Mouse (Mus musculus) kidney, adult 2 months (tissue): ENCODE measurements around the gene Ywhae. TPM values are rescaled to one million over a fixed set of nuclear protein-coding genes. Genes with fewer than 3 reads are reported as not detected.

Source experiments
- DNase-seq: peaks from one replicate; pipeline ENCODE4 v3.0.0; 2021
- H3K27ac ChIP-seq: fragments of 200-500 bp; 2 replicates; pipeline ENCODE4 v1.5.1; 2012; ENCODE audit warnings: low read depth, low read length, control low read depth, inconsistent platforms; ENCODE audit not compliant: insufficient read depth
- H3K27me3 ChIP-seq: fragments of 200-500 bp; replicated peaks from 2 replicates; pipeline ENCODE4 v1.6.1; 2012; ENCODE audit warnings: mild to moderate bottlenecking, moderate library complexity, low read length, inconsistent platforms; ENCODE audit not compliant: control insufficient read depth, insufficient read depth
- H3K36me3 ChIP-seq: fragments of 200-500 bp; 2 replicates; pipeline ENCODE4 v1.6.1; 2012; ENCODE audit warnings: mild to moderate bottlenecking, moderate library complexity, low read length, inconsistent platforms; ENCODE audit not compliant: control insufficient read depth, insufficient read depth
- H3K4me1 ChIP-seq: fragments of 200-500 bp; 2 replicates; pipeline ENCODE4 v1.6.1; 2011; ENCODE audit warnings: low read length; ENCODE audit not compliant: control insufficient read depth, insufficient read depth
- H3K4me3 ChIP-seq: fragments of 200-500 bp; 2 replicates; pipeline ENCODE4 v1.5.1; 2011; ENCODE audit warnings: mild to moderate bottlenecking, low read depth, low read length, control low read depth; ENCODE audit not compliant: insufficient read depth
- CTCF ChIP-seq: fragments of 200-500 bp; conservative IDR thresholded peaks from 2 replicates; pipeline ENCODE4 v1.5.1; 2011; ENCODE audit warnings: low read depth, mild to moderate bottlenecking, control low read depth, low read length, moderate library complexity, mixed read lengths; ENCODE audit not compliant: insufficient read depth, insufficient read length
- POLR2A ChIP-seq: fragments of 200-500 bp; IDR thresholded peaks from one replicate; pipeline ENCODE4 v1.6.1; 2011; ENCODE audit warnings: low read depth, low read length, control low read depth
- WGBS: fragments of 180-500 bp; shearing (Covaris S2); methylation state at CpG from one replicate; pipeline ENCODE4 v1.1.7; 2018; 5-methylcytosine and 5-hydroxymethylcytosine counted together
- polyA plus RNA-seq: library from polyadenylated mRNA; depleted of rRNA; stranded (reverse); fragments of >200 nt; gene quantifications from 2 replicates; pipeline ENCODE4 v1.2.3, GENCODE M21; 2012; rRNA removed

Ywhae gene
- polyA plus RNA-seq, 1 experiment, result 274 TPM

DNA sequence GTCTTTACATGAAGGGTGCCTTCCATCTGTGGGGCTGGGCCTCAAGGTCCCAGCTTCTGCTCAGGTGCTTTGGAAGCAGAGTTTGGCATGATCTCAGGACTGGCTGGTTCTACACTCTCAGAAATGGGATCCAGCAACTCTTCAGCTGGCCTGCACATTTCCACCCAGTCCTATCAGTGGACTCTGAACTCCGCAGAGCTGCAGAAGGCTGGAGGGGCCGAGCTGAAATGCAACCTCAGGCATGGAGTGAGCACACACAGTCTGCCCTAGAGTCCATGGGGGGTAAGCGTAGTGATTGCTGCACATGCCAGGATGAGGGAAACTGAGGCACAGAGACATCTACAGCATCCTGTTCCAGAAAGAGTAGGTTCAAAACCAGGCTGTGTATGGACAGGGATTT lies 77.9 kb downstream of the Ywhae start:
- WGBS, result 96% methylated on average over 3 of the region's 3 CpGs
- Histone ChIP-seq H3K4me3 (no peak overlapping the region), H3K4me1 (no peaks in the 10 kb centered on the region), H3K27me3 (no peaks in the 10 kb centered on the region), H3K36me3 (no peaks in the 10 kb centered on the region), H3K27ac (no peak overlapping the region)
- no peak for TF ChIP-seq CTCF
- TF ChIP-seq POLR2A, result no peak
- no peak for DNase-seq

DNA sequence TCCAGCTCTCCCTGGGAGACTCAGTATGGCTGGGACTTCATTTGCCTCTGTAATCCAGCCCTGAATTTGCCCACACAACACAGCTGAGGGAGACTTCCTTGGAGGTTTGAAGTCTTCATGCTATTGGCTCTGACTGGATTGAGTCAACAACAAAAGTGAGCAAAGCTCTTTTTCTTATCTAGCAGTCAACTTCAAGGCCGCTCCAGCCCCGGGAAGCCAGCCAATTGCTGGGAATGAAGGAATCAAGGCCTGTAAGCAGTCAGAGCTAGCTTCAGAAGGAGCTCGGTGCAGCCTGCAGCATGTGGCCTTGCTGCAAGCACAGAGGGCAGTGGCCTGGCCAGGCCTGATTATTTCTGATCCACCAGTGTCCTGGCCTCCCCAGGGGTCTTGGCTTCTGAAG lies 79.2 kb downstream of the Ywhae start:
- H3K4me1 ChIP-seq, result no peaks in the 10 kb centered on the region
- TF ChIP-seq POLR2A, result no peak
- no peak for TF ChIP-seq CTCF
- H3K27ac ChIP-seq, result peak overlapping the region; percentile 47; the same call in 1 of the 2 replicates
- no peaks in the 10 kb centered on the region for H3K36me3 ChIP-seq
- WGBS, result 37% methylated on average over 3 of the region's 3 CpGs
- no peaks in the 10 kb centered on the region for H3K27me3 ChIP-seq
- H3K4me3 ChIP-seq, result no peak overlapping the region
- peak; percentile 91 for DNase-seq

DNA sequence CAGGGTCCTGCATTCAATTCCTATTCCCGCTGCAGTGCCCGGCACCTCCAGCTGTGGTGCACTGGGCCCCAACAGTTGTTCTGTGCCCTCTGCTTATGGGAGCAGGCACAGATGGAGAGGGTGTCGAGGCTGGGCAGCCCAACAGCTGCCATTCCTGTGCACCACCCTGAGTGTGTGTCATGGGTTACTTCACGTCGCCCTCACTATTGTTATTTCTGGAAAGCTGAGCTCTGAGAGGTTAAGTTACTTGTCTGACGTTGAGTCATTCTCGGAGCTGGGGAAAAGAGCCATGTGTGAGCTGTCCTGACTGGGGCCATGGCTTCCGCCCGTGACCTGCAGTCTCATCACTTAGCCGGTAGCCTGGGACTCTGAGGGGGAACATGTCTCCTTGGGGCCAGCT lies 80.4 kb downstream of the Ywhae start:
- Histone ChIP-seq H3K4me3 (no peak overlapping the region), H3K27me3 (no peaks in the 10 kb centered on the region), H3K27ac (no peak overlapping the region), H3K36me3 (no peaks in the 10 kb centered on the region), H3K4me1 (no peaks in the 10 kb centered on the region)
- TF ChIP-seq POLR2A (no peak), CTCF (no peak)
- 67% methylated on average over 10 of the region's 10 CpGs for WGBS
- DNase-seq, result peak; percentile 25

Other genes with a start within 250 kb of the Ywhae start
- 88.0 and 92.7 TPM in 2 replicates for gene Prpf8, start 246.1 kb upstream of the Ywhae start, polyA plus RNA-seq
- gene Rilp, start 222.8 kb upstream of the Ywhae start, polyA plus RNA-seq, result 19.3 and 19.8 TPM in 2 replicates
- gene Scarf1, start 219.3 kb upstream of the Ywhae start, polyA plus RNA-seq, result 13.3 and 17.3 TPM in 2 replicates
- gene Slc43a2, start 201.2 kb upstream of the Ywhae start, polyA plus RNA-seq, result 148 and 174 TPM in 2 replicates
- 43.8 and 60.3 TPM in 2 replicates for gene Pitpna, start 144.8 kb upstream of the Ywhae start, polyA plus RNA-seq
- gene Inpp5k, start 101.9 kb upstream of the Ywhae start, polyA plus RNA-seq, result 69.1 and 71.5 TPM in 2 replicates
- gene Myo1c, start 82.4 kb upstream of the Ywhae start, polyA plus RNA-seq, result 88.9 and 99.7 TPM in 2 replicates
- 48.4 and 62.4 TPM in 2 replicates for gene Crk, start 53.6 kb upstream of the Ywhae start, polyA plus RNA-seq
- gene Doc2b, start 63.2 kb downstream of the Ywhae start, polyA plus RNA-seq, result 0.34 and 0.36 TPM in 2 replicates
- gene Rph3al, start 205.6 kb downstream of the Ywhae start, polyA plus RNA-seq, result 11.9 and 12.6 TPM in 2 replicates